Mouse (Mus musculus) frontal cortex, postnatal 36 days (tissue): ENCODE data around the gene Cnnm3.
A peak's percentile ranks its signal among the peaks of the same experiment; 100 is the strongest.

Experiments
- DNase-seq, 2 experiments: peaks; one replicate each; pipeline ENCODE4 v3.0.0; 2022; ENCODE audit warnings: low spot score in 2 of 2

Gene Cnnm3

GRCm38 (mm10) chr1:36497312-36497711 is 14.4 kb upstream of the Cnnm3 start:
- no peak for DNase-seq

GRCm38 (mm10) chr1:36501261-36501660 is 10.4 kb upstream of the Cnnm3 start:
- DNase-seq, result peak; percentile 73 to 74

- DNase-seq, result no peak
These were observed 3.4 kb upstream of the Cnnm3 start for GRCm38 (mm10) chr1:36508238-36508637.

GRCm38 (mm10) chr1:36512089-36512965 is 660 bp downstream of the Cnnm3 start:
- peak; percentile 53 to 55 for DNase-seq

GRCm38 (mm10) chr1:36512966-36513280 is 1.3 kb downstream of the Cnnm3 start:
- DNase-seq, result no peak

- DNase-seq, result peak in 1 of 2 experiments; percentile 39
These were observed 1.6 kb downstream of the Cnnm3 start for GRCm38 (mm10) chr1:36513310-36513709.

- no peak for DNase-seq
These were observed 2.1 kb downstream of the Cnnm3 start for GRCm38 (mm10) chr1:36513718-36514117.

GRCm38 (mm10) chr1:36518259-36518658 is 6.6 kb downstream of the Cnnm3 start:
- no peak for DNase-seq

- no peak for DNase-seq
These were observed 8.0 kb downstream of the Cnnm3 start for GRCm38 (mm10) chr1:36519626-36520025.

GRCm38 (mm10) chr1:36522210-36522609 is 10.5 kb downstream of the Cnnm3 start:
- DNase-seq, result no peak

GRCm38 (mm10) chr1:36523332-36524013 is 11.8 kb downstream of the Cnnm3 start:
- DNase-seq, result no peak

GRCm38 (mm10) chr1:36524058-36524457 is 12.4 kb downstream of the Cnnm3 start:
- DNase-seq, result no peak

GRCm38 (mm10) chr1:36525774-36526173 is 14.1 kb downstream of the Cnnm3 start:
- no peak for DNase-seq

- no peak for DNase-seq
These were observed 15.2 kb downstream of the Cnnm3 start for GRCm38 (mm10) chr1:36526903-36527302.

- no peak for DNase-seq
These were observed 16.7 kb downstream of the Cnnm3 start for GRCm38 (mm10) chr1:36528351-36528750.

GRCm38 (mm10) chr1:36529274-36529673 is 17.6 kb downstream of the Cnnm3 start:
- DNase-seq, result no peak

- DNase-seq, result no peak
These were observed 18.2 kb downstream of the Cnnm3 start for GRCm38 (mm10) chr1:36529875-36530274.

GRCm38 (mm10) chr1:36530485-36530884 is 18.8 kb downstream of the Cnnm3 start:
- no peak for DNase-seq

GRCm38 (mm10) chr1:36530962-36531361 is 19.3 kb downstream of the Cnnm3 start:
- no peak for DNase-seq

GRCm38 (mm10) chr1:36531461-36531860 is 19.8 kb downstream of the Cnnm3 start:
- DNase-seq, result no peak

GRCm38 (mm10) chr1:36533546-36533945 is 21.9 kb downstream of the Cnnm3 start:
- DNase-seq, result no peak

- no peak for DNase-seq
These were observed 23.0 kb downstream of the Cnnm3 start for GRCm38 (mm10) chr1:36534595-36535058.
